Mouse (Mus musculus) layer of hippocampus, postnatal 14 days (tissue): ENCODE data around the gene Ctsd. TPM values are rescaled to one million over a fixed set of nuclear protein-coding genes. Genes with fewer than 3 reads are reported as not detected.
A peak's percentile ranks its signal among the peaks of the same experiment; 100 is the strongest.

ENCODE experiments used
- DNase-seq, 2 experiments: peaks; one replicate each; pipeline ENCODE4 v3.0.0; 2021 to 2022; ENCODE audit warnings: low spot score in 2 of 2, mixed read lengths in 1 of 2
- total RNA-seq, 2 experiments: library from RNA; stranded (reverse); gene quantifications; 2 replicates each; pipeline ENCODE4 v1.2.3; 2021

Gene Ctsd
- total RNA-seq, 2 experiments from 2014 or later, result 304 to 345 TPM

GRCm38 (mm10) chr7:142375261-142375724 is 12.5 kb downstream of the Ctsd start:
- peak in 1 of 2 experiments; percentile 52 for DNase-seq

- no peak for DNase-seq
Observed at GRCm38 (mm10) chr7:142374413-142375015, 13.3 kb downstream of the Ctsd start.

- DNase-seq, result no peak
Observed at GRCm38 (mm10) chr7:142373641-142374412, 14.0 kb downstream of the Ctsd start, which contains the start of gene Ifitm10. TSS of gene Ifitm10 (minus strand) at chr7:142373753.

- no peak for DNase-seq
Observed at GRCm38 (mm10) chr7:142373039-142373438, 14.8 kb downstream of the Ctsd start.

- DNase-seq, result no peak
Observed at GRCm38 (mm10) chr7:142371768-142372661, 15.8 kb downstream of the Ctsd start.

- DNase-seq, result peak; percentile 79 to 87
Observed at GRCm38 (mm10) chr7:142371398-142371767, 16.5 kb downstream of the Ctsd start.

GRCm38 (mm10) chr7:142370937-142371336 is 16.9 kb downstream of the Ctsd start:
- DNase-seq, result no peak

- no peak for DNase-seq
Observed at GRCm38 (mm10) chr7:142369820-142370219, 18.0 kb downstream of the Ctsd start.

- DNase-seq, result peak in 1 of 2 experiments; percentile 67
Observed at GRCm38 (mm10) chr7:142368856-142369255, 19.0 kb downstream of the Ctsd start.

- DNase-seq, result no peak
Observed at GRCm38 (mm10) chr7:142363107-142363506, 24.7 kb downstream of the Ctsd start.

GRCm38 (mm10) chr7:142360743-142361142 is 27.1 kb downstream of the Ctsd start:
- no peak for DNase-seq

GRCm38 (mm10) chr7:142359129-142359528 is 28.7 kb downstream of the Ctsd start:
- DNase-seq, result no peak

GRCm38 (mm10) chr7:142357566-142357965 is 30.3 kb downstream of the Ctsd start:
- DNase-seq, result no peak

- no peak for DNase-seq
Observed at GRCm38 (mm10) chr7:142354661-142355233, 33.1 kb downstream of the Ctsd start.

GRCm38 (mm10) chr7:142353854-142354253 is 34.0 kb downstream of the Ctsd start:
- DNase-seq, result no peak

- DNase-seq, result no peak
Observed at GRCm38 (mm10) chr7:142351569-142351968, 36.3 kb downstream of the Ctsd start.

GRCm38 (mm10) chr7:142349308-142349961 is 38.4 kb downstream of the Ctsd start:
- DNase-seq, result peak in 1 of 2 experiments; percentile 68

- DNase-seq, result no peak
Observed at GRCm38 (mm10) chr7:142347542-142347941, 40.3 kb downstream of the Ctsd start.

- DNase-seq, result no peak
Observed at GRCm38 (mm10) chr7:142342247-142342640, 45.6 kb downstream of the Ctsd start.

- no peak for DNase-seq
Observed at GRCm38 (mm10) chr7:142341564-142342246, 46.1 kb downstream of the Ctsd start.
